Mouse (Mus musculus) thymus, postnatal 0 days (tissue): ENCODE measurements around the gene Tmem107. TPM values are rescaled to one million over a fixed set of nuclear protein-coding genes. Genes with fewer than 3 reads are reported as not detected.
"Not testable (repeated sequence)": the region's sequence is repeated elsewhere in the genome, so short reads cannot be mapped to it uniquely, and the experiment has no call there.

Experiments
- DNase-seq: peaks from one replicate; pipeline ENCODE4 v3.0.0-alpha.2; 2015; ENCODE audit warnings: low spot score
- polyA plus RNA-seq: library from polyadenylated mRNA; unstranded; fragments of >200 nt; fragmentation: Nextera tagmentation; extraction: Ambion mirVana; gene quantifications from 2 replicates; pipeline ENCODE4 v1.2.1, GENCODE M21; 2015

The Tmem107 gene
- polyA plus RNA-seq, 1 experiment from 2014 or later: 29.8 TPM

DNA sequence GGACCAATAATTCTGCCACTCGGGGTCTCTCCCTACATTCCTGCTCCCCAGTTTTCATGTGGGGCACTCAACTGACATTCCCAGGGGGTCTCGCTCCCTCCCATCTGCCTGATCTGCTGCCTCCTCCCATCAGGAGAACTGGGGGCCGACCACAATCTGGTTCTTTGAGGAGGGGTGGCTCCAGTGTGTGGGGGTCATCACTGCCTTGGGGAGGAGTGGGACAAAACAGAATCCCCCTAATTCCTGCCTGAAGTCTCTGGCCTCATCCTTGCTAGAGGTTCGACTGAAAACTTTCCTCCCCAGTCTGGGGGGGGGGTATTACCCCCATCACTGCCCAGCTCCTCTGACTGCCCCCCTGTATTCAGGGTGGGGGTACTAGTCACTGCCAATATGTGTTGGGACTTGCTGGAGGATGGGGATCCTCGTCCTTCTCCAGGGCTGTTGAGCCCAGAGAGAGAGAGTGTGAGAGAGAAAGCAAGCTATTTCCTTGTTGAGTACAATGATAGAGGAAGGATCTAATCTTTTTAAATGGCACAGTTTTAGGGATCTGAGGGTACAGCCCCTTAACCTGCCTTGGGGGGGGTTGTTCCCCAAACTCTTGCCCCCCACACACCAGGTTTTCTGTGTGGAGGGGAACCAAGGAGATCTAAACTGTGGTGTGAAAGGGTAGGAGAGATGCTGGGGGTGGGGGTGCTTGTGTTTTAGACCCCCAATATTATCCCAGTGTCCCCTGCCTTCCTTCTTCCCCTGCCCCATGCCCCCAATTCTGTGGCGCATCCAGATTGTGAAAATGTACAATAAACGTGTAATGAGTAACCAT lies 21.2 kb downstream of the Tmem107 start:
- no peak for DNase-seq

DNA sequence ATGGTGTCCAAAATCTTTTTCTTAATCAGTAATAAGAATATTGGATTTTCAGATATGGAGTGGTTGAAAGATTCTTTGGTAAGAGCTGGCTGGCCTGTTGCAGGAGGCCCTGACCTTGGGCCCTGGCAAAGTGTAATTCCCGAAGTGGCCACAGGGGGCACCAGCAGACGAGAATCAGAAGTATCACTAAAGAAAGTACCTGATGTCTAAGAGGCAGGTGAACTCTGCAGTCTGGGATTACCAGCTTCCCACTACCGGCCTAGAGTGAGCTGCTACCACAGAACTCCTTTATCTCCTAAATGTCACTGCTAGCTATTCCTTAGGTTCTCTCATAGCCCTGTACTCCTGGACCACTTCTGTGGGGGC lies 21.8 kb downstream of the Tmem107 start:
- DNase-seq: peak; percentile 82

DNA sequence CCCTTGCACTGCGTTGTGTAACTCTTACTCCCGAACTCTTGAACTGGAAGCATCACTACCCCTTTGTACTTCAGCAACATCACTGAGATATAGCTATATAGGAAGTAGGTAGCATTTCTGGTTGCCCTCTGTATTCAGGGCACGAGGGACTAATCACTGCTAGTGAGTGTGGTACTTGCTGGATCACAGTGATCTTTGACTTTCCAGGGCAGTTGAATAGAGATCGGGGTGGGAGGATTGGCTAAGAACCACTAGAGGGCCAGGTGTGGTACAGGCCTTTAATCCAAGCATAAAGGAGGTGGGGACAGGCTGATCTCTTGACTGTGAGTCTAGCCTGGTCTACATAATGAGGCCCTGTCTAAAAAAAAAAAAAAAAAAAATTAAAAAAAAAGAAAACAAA lies 22.3 kb downstream of the Tmem107 start:
- DNase-seq: no peak

DNA sequence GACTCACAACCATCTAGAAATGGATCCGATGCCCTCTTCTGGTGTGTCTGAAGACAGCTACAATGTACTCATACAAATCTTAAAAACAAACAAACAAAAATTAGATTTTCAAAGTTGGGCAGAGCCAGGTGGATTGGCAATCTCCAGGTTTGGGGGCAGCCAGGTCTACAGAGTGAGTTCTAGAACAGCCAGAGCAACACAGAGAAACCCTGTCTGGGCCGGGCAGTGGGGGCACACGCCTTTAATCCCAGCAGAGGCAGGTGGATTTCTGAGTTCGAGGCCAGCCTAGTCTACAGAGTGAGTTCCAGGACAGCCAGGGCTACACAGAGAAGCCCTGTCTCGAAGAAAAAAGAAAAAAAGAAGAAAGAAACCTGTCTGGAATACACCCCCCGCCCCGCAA lies 23.2 kb downstream of the Tmem107 start:
- not testable (repeated sequence) for DNase-seq

DNA sequence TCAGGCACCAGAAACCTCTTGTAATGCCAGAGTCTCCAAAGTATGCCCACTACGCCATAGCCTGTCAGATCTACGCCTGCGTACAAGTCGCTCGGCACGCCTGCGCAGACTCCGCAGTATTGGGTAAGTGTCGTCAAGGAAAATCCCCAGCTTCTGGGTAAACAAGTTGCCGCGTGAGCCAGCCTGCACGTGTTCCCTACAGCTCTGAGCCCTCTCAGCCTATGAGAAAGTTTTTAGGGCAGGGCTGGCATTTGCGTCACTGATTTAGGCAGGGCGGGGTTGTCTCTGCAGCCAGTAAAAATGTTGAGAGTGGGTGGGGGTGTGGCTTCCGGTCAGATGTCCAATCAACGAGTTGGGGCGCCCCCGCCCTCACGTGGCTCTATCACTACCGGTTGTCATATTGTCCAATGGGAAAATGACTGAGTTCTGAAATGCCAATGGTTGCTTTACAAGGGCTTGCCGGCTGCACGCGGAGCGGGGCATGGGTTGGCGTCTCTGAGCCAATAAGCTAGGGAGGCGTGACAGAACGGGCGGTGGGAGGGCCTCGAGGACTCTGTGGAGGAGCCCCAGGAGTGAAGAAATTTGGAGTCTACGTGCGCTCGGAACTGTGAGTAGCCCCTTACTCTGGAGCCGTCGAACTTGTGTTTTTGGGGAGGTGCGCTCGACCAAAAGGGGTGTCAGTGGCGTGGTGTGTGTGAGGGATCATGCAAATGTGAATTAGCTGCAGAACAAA lies 24.3 kb downstream of the Tmem107 start, which contains the start of gene Per1:
Gene Per1, plus strand, starts transcription at position 521 of the 733 bp plus-strand sequence.
- DNase-seq: peak; percentile 100

DNA sequence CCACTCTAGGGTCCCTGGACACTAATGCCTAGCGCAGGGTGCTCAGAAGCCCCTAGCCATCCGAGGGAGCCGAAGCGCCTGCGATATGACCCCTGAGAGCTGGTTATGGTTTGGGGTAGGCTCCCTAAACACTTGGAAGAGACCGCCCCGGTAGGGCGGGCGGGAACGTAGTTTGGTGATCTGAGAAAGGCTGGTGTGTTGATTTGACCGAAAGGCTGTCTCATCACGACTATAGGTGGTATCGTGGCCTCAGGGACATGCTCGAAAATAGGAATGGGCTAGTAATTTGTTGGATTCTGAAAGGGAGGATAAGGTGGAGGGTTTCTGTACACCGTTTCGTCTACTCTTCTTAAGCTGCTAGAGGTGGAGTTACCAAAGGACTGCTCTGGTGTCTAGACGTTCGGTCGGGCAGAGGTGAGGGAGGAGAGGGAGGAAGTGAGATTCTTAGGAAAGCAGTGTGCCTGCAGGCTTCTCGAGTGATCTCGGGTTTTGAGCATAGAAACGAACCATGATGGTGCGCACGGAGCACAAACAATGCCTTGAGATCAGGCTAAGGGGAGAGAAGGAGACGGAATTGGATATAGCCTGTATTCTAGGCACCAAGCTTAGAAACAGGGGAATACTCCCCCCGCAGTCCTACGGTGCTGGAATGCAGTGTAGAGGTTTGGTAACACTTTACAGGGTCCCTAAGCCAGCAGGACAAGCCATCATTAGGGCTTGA lies 25.1 kb downstream of the Tmem107 start:
- DNase-seq: peak; percentile 61

DNA sequence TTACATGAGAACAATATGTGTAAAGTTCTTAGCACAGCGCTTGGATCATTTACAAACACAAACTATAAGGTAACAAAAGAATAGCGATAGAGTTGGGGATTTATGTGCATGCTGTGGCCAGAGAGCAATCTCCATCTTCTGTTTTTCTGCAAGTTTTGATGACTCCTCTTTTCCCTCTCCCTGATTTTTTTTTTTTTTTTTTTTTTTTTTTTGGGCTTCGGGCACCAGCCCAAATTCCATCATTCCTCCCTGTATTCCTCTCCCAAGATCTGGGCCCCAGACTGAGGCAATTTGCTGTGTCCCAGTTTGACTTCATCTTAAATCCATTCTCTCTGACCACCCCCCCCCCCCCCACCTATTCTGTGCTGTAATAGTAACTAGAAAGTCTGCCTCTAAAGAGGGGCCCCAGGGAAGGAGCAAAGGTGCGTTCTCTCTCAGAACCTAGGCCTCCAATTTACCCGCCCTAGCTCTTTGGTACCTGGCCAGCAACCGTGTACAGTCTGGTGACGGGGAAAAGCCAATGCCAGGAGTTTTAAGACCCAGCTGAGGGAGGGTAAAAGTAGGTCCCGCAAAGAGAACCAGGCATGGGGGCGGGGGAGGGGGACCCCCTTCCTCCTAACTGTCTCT lies 25.9 kb downstream of the Tmem107 start:
- no peak for DNase-seq

DNA sequence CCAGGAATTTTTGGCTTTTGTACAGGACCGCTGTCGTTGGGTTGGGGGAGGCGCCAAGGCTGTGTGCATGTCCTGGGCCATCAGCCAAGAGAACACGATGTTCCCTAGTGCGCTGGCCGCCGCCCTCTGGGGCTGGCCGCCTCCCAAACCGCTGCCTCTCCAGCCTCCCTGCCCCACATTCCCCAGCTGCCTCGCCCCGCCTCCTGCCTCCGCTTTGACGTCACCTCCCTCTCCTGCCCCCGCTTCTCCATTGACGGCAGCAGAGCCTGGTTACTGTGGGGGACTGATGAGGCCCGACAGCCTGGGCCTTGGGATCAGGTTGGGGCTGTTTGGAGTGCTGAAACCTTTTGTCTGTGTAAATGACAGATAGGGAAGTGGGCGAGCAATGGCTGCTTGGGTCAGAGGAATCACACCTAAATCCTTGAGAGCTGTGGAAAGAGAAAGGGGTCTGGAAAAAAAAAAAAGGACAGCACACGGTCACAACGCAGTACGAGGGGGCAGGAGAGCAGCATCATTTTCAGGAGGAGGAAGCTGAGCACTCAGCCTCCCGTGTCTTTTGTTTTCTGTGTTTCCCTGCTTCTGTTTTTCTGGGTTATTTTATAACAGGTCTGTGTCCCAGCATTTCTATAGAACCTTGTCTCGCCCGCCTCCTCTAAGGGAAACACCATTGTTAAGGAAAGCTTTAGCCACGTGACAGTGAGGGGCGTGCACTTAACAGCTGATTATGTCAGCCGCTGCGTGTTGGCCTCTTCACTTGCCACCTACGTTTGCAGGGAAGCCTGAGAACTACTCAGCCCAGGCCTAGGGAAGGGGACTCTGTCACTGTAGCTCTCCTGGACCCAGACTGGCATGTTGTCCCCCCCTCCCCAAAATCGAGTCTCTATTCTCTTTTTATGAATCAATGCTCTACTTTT lies 26.6 kb downstream of the Tmem107 start:
- peak; percentile 78 for DNase-seq

DNA sequence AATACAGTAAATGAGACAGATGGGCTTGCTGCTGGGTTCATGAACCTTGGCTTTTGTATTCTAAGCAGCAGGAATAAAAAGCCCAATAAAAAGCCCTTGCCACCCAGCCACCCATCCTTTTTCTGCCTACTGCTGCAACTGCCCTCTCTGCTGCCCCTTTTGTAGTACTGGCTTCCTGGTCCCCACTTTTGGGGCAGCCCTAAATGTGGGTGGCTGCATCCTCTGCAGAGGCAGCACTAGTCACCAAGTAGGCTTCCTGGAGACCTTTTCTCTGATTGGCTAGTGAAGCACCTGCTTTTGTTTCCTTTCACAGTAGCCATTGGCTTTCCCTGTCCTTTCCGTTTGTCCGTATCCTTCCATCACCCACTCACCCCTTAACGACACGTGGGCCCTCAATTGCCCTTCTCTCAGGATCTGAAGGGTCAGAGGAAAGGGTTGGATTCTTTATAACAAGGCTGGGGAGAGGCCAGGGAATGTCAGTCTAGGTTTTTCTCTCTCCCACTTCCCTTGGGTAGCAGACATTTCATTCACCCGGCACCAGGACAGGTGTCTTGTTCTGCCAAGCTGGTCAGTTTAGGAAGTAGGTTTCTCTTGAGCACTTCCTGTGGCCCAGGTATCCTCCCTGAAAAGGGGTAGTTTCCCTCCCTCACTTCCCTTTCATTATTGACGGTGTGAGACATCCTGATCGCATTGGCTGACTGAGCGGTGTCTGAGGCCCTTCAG lies 27.6 kb downstream of the Tmem107 start:
- peak; percentile 49 for DNase-seq

DNA sequence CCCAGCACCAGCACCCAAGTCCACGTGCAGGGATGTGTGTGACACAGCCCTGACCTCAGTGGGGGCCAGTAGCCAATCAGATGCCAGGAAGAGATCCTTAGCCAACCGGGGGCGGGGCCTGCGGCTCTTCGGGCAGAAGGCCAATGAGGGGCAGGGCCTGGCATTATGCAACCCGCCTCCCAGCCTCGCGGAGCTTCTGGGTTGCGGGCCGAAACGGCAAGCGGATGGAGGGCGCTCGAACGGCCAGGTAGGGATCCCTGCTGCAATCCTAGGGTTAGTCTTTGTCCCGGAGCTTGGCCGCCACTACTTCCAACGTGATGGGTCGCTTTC lies 28.1 kb downstream of the Tmem107 start:
- peak; percentile 89 for DNase-seq

DNA sequence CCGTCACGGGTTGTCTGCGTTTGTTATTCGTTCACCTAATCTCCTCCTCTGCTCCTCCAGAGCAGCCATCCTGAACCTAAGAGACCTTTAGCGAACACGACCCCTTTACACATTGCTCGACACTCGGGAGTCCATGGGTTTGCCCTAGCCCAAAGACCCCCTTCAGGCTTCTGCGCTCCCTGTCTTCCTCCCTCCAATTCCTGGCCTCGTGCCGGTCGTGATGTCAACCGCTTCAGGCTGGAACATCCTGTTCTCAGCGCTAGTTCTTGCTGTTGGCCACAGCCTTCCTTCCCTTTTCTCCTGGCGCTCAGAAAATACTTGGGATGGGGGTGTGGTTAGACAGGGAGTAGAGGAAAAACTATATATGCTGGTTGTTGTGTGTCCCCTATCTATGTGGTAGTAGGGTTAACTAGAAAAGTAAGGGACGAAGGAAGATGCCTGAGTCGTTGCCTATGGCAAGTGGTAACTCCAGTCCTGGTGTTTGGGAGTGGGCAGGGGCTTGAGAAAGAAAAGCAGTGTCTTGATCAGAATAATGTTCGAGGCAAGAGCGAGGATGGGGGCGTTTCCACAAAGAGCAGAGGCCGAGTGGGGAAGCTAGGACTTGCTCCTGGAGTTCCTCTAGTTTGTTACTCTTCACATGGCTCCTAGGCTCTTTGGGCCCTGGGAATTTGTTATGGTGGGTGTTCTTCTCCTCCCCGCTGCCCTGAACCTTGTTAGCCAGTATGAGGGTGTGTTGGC lies 28.7 kb downstream of the Tmem107 start:
- peak; percentile 30 for DNase-seq

DNA sequence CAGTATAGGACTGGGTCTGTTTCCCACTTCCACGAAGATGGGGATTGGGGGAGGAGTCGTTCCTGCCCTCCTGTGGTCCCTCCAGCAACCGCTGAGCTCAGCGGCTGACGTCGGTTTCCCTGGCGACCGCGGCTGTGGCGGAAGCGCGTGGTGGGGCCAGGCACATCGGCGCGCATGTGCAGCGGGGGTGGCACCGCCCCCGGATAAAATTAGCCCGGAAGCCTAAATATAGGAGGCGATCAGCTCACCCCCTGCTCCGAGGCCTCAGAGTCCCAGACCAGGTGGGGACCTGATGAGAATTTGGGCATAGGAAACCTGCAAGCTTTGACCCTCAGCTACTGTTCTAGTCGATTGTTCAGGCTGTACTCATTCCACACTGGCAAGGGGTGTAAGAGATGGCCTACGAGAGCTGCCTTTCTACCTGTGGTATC lies 29.3 kb downstream of the Tmem107 start:
- DNase-seq: peak; percentile 91

DNA sequence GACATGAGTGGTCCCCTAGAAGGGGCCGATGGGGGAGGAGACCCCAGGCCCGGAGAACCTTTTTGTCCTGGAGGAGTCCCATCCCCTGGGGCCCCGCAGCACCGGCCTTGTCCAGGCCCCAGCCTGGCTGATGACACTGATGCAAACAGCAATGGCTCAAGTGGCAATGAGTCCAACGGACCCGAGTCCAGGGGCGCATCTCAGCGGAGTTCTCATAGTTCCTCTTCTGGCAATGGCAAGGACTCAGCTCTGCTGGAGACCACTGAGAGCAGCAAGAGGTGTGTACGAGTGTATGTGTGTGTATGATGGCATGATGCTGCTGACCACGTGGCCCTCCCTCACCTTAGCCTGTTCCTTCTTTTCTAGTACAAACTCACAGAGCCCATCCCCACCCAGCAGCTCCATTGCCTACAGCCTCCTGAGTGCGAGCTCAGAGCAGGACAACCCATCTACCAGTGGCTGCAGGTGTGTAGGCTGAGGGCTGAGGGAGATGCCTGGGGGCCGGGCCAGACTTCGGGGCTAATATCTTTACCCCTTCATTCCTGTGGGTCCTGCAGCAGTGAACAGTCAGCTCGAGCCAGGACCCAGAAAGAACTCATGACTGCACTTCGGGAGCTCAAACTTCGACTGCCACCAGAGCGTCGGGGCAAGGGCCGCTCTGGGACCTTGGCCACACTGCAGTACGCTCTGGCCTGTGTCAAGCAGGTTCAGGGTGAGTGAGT lies 30.2 kb downstream of the Tmem107 start:
- no peak for DNase-seq

DNA sequence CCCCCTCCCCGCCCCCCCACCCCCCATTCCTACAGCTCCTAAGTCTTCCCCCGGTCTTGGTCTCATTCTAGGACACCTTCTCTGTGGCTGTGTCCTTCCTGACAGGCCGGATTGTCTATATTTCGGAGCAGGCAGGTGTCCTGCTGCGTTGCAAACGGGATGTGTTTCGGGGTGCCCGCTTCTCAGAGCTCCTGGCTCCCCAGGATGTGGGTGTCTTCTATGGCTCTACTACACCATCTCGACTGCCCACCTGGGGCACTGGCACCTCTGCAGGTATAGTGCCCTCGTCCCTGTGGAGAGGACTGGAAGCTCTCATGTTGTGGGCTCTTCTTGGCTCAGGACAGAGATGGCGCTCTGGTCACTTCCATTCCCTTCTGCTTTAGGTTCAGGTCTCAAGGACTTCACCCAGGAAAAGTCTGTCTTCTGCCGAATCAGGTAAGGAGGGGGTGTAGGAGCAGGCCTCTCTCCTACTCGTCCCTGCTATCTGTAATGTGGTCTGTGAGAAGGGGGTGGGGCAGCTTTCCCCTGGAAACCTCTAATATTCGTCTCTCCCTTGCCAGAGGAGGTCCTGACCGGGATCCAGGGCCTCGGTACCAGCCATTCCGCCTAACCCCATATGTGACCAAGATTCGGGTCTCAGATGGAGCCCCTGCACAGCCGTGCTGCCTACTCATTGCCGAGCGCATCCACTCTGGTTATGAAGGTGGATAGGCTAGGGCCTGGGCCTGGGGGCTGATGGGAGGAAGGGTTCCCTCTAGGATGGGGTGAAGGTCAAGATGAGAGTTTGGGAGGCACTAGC lies 31.2 kb downstream of the Tmem107 start:
- no peak for DNase-seq

DNA sequence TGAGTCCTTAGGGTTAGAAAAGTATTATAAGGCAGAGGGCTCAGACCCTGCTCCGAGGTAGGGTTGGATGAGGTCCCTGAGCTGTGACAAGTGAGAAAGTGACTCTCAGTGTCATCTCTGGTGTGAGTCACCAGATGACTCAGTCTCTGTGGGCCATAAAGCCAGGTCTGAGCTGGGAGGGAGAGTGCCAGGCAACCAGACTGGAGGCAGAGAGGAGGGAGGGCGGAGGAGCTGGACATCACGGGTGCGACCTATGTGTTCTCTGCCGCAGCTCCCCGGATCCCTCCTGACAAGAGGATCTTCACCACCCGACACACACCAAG lies 31.8 kb downstream of the Tmem107 start:
- DNase-seq: no peak

DNA sequence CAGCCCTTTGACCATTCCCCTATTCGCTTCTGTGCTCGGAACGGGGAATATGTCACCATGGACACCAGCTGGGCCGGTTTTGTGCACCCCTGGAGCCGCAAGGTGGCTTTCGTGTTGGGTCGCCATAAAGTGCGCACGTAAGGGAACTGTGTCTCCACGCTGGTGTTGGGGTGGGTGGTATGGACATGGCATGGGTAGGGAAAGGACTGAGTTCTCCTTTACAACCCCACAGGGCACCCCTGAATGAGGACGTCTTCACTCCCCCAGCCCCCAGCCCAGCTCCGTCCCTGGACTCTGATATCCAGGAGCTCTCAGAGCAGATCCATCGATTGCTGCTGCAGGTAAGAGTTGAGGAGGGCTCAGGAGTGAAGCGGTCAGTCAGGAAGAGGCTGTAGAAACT lies 32.5 kb downstream of the Tmem107 start:
- DNase-seq: no peak

DNA sequence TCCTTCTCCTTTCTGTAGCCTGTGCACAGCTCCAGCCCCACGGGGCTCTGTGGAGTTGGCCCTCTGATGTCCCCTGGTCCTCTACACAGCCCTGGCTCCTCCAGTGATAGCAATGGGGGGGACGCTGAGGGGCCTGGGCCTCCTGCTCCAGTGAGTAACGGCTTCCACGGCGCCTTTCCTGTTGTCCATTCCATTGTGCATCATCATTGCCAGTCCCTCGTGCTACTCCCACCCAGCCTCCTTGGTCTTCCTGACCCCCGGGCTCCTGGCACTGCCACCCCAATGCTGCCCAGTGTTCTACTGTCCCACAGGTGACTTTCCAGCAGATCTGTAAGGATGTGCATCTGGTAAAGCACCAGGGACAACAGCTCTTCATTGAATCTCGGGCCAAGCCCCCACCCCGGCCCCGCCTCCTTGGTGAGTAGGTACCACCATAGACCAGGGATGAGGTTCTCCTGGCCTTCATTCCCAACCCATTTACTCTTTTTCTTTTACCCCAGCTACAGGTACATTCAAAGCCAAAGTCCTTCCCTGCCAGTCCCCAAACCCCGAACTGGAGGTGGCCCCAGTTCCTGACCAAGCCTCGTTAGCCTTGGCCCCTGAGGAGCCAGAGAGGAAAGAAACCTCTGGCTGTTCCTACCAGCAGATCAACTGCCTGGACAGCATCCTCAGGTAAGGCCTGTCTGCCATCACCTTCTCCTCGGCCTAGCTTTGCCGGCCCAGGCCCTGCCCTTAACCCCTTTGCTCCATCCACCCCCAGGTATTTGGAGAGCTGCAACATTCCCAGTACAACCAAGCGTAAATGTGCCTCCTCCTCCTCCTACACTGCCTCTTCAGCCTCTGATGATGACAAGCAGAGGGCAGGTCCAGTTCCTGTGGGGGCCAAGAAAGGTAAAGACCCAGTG lies 33.2 kb downstream of the Tmem107 start:
- DNase-seq: no peak
